Mouse (Mus musculus) urinary bladder, postnatal 10 days (tissue): Measurements from ENCODE around the gene Plac8.

Experiments used
- DNase-seq: peaks from one replicate; pipeline ENCODE4 v3.0.0; 2022; ENCODE audit warnings: low spot score

Gene Plac8

GRCm38 (mm10) chr5:100572069-100572468, at the start of gene Plac8:
Gene Plac8 (minus strand): TSS chr5:100572245.
- no peak for DNase-seq

- no peak for DNase-seq
Observed at GRCm38 (mm10) chr5:100620952-100621351, 48.9 kb upstream of the Plac8 start.

- no peak for DNase-seq
Observed at GRCm38 (mm10) chr5:100619586-100620275, 47.7 kb upstream of the Plac8 start.

- DNase-seq: no peak
Observed at GRCm38 (mm10) chr5:100613896-100614768, 42.1 kb upstream of the Plac8 start.

- no peak for DNase-seq
Observed at GRCm38 (mm10) chr5:100607868-100608267, 35.8 kb upstream of the Plac8 start.

GRCm38 (mm10) chr5:100607090-100607762, 35.2 kb upstream of the Plac8 start:
- no peak for DNase-seq

- DNase-seq: no peak
Observed at GRCm38 (mm10) chr5:100605828-100606229, 33.8 kb upstream of the Plac8 start.

GRCm38 (mm10) chr5:100604061-100604460, 32.0 kb upstream of the Plac8 start:
- DNase-seq: no peak

- DNase-seq: no peak
Observed at GRCm38 (mm10) chr5:100601864-100602263, 29.8 kb upstream of the Plac8 start.

- no peak for DNase-seq
Observed at GRCm38 (mm10) chr5:100598961-100599463, 27.0 kb upstream of the Plac8 start.

GRCm38 (mm10) chr5:100597886-100598485, 25.9 kb upstream of the Plac8 start:
- DNase-seq: no peak

- DNase-seq: no peak
Observed at GRCm38 (mm10) chr5:100595999-100596398, 24.0 kb upstream of the Plac8 start.

GRCm38 (mm10) chr5:100594803-100595467, 22.9 kb upstream of the Plac8 start:
- no peak for DNase-seq

GRCm38 (mm10) chr5:100590505-100590904, 18.5 kb upstream of the Plac8 start:
- DNase-seq: no peak

- DNase-seq: no peak
Observed at GRCm38 (mm10) chr5:100587626-100588025, 15.6 kb upstream of the Plac8 start.

GRCm38 (mm10) chr5:100587136-100587535, 15.1 kb upstream of the Plac8 start:
- DNase-seq: no peak

GRCm38 (mm10) chr5:100585657-100586056, 13.6 kb upstream of the Plac8 start:
- no peak for DNase-seq

- no peak for DNase-seq
Observed at GRCm38 (mm10) chr5:100585206-100585644, 13.2 kb upstream of the Plac8 start.

GRCm38 (mm10) chr5:100583066-100583465, 11.0 kb upstream of the Plac8 start:
- DNase-seq: no peak

- DNase-seq: no peak
Observed at GRCm38 (mm10) chr5:100582435-100582826, 10.4 kb upstream of the Plac8 start.

GRCm38 (mm10) chr5:100581622-100582434, 9.8 kb upstream of the Plac8 start:
- no peak for DNase-seq
